Mouse (Mus musculus): ENCODE measurements around the gene Slc38a5. TPM values are rescaled to one million over a fixed set of nuclear protein-coding genes. Genes with fewer than 3 reads are reported as not detected.

Gene Slc38a5
- 0.57 and 3.1 TPM in 2 replicates for polyA plus RNA-seq (2012; rRNA removed)

DNA sequence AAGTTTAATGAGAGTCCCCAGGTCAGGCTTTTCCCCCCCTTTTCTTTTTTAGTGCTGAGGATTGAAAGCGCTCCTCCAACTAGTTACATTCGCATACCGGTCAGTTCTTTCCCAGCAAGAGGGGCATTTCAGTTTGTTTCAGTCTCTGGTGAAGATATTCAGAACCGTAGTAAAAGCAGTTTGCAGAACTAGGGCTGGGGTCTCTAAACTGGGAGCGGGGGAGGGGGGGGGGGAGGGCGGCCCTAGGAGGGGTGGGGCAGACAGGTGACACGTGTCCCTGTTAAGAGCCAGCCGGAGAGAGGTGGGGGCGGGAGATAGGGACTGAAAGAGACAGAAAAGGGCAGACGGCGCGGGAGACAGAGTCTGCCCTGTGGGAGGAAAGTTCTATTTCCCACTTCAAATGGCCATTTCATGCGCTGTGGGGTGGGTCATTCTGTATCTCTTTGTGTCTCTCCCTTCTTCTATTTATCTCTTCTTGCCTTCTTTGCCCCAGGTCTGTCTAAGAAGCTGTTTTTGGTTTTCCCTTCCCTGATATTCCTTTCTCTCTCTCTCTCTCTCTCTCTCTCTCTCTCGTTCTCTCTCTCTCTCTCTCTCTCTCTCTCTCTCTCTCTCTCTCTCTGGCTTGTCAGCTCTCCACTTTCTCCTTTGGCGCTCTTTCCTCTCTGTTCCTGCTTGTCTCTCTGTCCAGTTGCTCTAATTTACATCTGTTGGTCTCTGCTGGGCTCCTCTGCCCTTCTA lies at the start of gene Slc38a5:
TSS of gene Slc38a5 (plus strand) at position 51 of the 738 bp plus-strand sequence.

DNA sequence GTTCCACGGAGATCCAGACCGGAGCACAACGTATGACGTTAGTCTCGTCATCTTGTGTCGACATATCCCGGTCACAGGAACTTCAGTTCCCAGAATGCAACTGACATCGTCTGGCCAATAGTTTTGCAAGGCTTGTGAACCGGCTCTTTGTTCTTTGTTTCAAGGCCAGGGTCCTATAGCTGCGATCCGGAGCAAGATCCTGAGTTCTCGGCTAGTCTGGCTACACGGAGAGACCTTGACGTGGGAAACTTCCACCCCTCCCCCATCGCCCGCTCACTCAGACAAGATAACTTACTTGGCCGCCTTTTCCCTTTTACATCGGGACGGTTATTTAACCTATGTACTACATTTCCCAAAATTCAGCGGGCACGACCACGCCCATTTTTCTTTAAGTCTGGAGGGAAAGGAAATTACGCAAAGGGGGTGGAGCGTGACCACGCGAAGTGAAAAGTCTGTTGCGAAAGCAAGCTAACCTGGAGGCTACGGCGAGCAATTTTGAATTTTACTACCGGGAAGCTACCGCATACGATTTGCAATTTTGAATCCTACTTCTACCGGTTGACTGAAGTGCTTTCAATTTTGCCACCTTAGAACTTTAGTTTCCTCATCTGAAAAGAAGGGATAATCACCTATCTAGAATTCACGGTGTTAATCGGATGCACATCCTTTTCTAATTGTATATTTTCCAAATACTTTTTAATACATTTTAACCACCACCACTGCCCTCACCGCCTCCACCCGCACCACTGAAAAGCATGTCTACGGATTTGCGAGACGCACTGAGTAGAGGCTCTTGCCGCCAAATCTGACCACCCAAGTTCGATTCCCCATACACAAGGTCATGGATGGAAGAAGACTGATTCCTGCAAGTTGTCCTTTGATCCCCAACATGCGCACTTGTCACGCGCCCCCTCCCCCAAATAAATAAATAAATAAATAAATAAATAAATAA lies 18.3 kb upstream of the Slc38a5 start, which contains the start of gene Ftsj1:
TSS of gene Ftsj1 (minus strand) at position 73 of the 952 bp plus-strand sequence.

DNA sequence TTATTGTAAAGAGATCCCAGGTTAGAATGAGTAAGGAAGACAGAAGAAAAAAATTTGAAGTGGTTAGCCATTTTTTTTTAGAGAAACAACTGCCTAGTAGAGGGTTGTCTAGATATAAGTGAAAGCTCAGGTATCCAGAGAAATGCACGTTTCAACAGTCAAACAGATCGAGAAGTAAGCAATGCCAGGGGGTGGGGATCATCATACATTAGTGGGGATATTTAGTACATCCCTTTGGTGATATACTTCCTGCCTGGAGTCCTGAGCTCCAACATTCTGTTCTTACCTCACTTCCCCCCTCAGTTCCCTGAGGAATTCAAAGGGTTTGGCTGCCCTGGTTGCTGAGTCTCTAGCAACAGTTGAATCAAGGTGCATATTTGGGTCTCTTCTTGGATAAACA lies 56.2 kb downstream of the Slc38a5 start, which contains the start of gene Ssxb10:
TSS of gene Ssxb10 (plus strand) at position 301 of the 400 bp plus-strand sequence.

Other genes with a start within 250 kb of the Slc38a5 start
- 7.7 and 8.1 TPM in 2 replicates for gene Suv39h1, start 196.4 kb upstream of the Slc38a5 start, polyA plus RNA-seq (2012; rRNA removed)
- 2.6 and 2.7 TPM in 2 replicates for gene Was, start 180.6 kb upstream of the Slc38a5 start, polyA plus RNA-seq (2012; rRNA removed)
- gene Wdr13, start 138.2 kb upstream of the Slc38a5 start, polyA plus RNA-seq (2012; rRNA removed), result 146 and 200 TPM in 2 replicates
- 41.9 and 42.6 TPM in 2 replicates for gene Rbm3, start 125.3 kb upstream of the Slc38a5 start, polyA plus RNA-seq (2012; rRNA removed)
- gene Tbc1d25, start 95.0 kb upstream of the Slc38a5 start, polyA plus RNA-seq (2012; rRNA removed), result 15.6 and 16.3 TPM in 2 replicates
- 183 and 188 TPM in 2 replicates for gene Ebp, start 77.6 kb upstream of the Slc38a5 start, polyA plus RNA-seq (2012; rRNA removed)
- 16.7 and 21.7 TPM in 2 replicates for gene Porcn, start 64.6 kb upstream of the Slc38a5 start, polyA plus RNA-seq (2012; rRNA removed)
- 23.8 and 24.9 TPM in 2 replicates for gene Ftsj1, start 18.7 kb upstream of the Slc38a5 start, polyA plus RNA-seq (2012; rRNA removed)
- not detected in 2 replicates for gene Ssxb10, start 56.3 kb downstream of the Slc38a5 start, polyA plus RNA-seq (2012; rRNA removed)
- not detected in 2 replicates for gene Ssxb9, start 95.8 kb downstream of the Slc38a5 start, polyA plus RNA-seq (2012; rRNA removed)
- gene Ssxb1, start 142.2 kb downstream of the Slc38a5 start, polyA plus RNA-seq (2012; rRNA removed), result not detected in 2 replicates
- gene Ssxb2, start 190.6 kb downstream of the Slc38a5 start, polyA plus RNA-seq (2012; rRNA removed), result not detected in 2 replicates